Mouse (Mus musculus) E14TG2a.4 (cell line): ENCODE results near the gene Arsg.

ENCODE experiments used
- CTCF ChIP-seq: conservative IDR thresholded peaks from 2 replicates; pipeline ENCODE4 v1.5.1; 2014; ENCODE audit warnings: low read length
- POU5F1 ChIP-seq: IDR thresholded peaks from 2 replicates; pipeline ENCODE4 v1.6.1; 2014; ENCODE audit warnings: low read length, borderline replicate concordance

GRCm38 (mm10) chr11:109547652-109548051 lies 74.5 kb downstream of the Arsg start:
- TF ChIP-seq CTCF (no peak), POU5F1 (no peak)
